20 mouse cellular contexts compared by ENCODE assay signal in the genomic region with DNA sequence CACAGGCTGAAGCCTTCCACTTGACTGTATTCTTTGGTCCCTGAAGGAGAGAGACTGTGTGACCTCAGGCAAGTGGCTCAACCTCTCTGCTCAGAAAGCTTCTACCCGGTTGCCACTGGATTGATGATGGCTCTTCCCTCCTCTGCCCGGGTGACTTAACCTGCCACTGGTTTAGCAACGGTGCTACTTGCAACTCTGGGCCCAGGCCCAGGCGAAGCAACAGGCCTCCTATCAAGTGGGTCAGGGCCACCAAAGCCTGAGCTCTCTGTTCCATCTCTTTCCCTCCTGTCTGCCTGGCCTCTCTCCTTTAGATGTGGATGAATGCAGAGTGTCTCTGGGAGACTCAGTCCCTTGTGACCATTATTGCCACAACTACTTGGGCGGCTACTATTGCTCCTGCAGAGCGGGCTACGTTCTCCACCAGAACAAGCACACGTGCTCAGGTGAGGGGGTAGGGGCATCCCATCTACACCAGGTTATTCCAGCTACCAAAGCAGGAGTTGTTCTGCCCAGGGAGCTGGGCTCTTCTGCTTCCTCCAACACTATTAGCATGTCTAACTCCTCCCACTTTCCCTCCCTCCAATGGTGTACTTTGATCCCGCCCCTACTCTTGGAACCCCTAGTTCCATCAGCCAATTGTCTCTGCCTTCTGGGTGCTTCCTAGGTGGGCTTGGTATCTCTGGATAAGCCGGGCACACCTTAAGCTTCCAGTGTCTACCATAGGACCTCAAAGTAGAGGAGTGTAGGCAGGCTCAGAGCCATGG. TPM values are rescaled to one million over a fixed set of nuclear protein-coding genes. Genes with fewer than 3 reads are reported as not detected.
A peak's percentile ranks its signal among the peaks of the same experiment; 100 is the strongest.
DNase-seq lines count a peak whose midpoint lies in the region; ATAC-seq and TF ChIP-seq lines count a peak whose summit lies in the region.
"Had no signal": no experiment of that assay in that cellular context is flagged by ENCODE, and none has a peak within 500 bp of the region (broad histone marks: within the 10 kb centered on the region; RNA-seq: fewer than 3 reads in every experiment).

No protein-coding gene starts in this region.

- no peak for DNase-seq in frontal cortex, postnatal 14 days (ENCODE audit: low spot score in 2 of 2)
- no peak for DNase-seq in liver, embryonic 11.5 days (ENCODE audit: low spot score)
- DNase-seq in ZHBTc4 (ENCODE audit: low read depth, low spot score): peak; percentile 63
- no peak for DNase-seq in ovary, adult 18-20 months (ENCODE audit: low spot score)
- DNase-seq: cerebellum, adult 9-11 months; heart, adult 2 months; heart, postnatal 10 days; lung, adult 18-20 months; thymus, postnatal 25 days had no signal

- H3K4me2 ChIP-seq in liver, embryonic 15.5 days: peak overlapping the region; percentile 49
- no peak overlapping the region for H3K4me2 ChIP-seq in liver, embryonic 11.5 days
- no peak overlapping the region for H3K4me2 ChIP-seq in kidney, embryonic 15.5 days
- H3K4me2 ChIP-seq: hindbrain, embryonic 14.5 days; midbrain, embryonic 12.5 days had no signal

- no peaks in the 10 kb centered on the region for H3K27me3 ChIP-seq in liver, embryonic 15.5 days
- no peaks in the 10 kb centered on the region for H3K27me3 ChIP-seq in liver, embryonic 11.5 days (replicated peaks; ENCODE audit: control insufficient read depth, insufficient read depth, low read length)
- no peaks in the 10 kb centered on the region for H3K27me3 ChIP-seq in kidney, embryonic 15.5 days
- H3K27me3 ChIP-seq: midbrain, embryonic 12.5 days had no signal

- H3K36me3 ChIP-seq in liver, embryonic 15.5 days (replicated peaks): peaks cover 14% of the 10 kb centered on the region
- peaks cover 4% of the 10 kb centered on the region; the same call in 1 of the 2 replicates for H3K36me3 ChIP-seq in liver, embryonic 11.5 days (ENCODE audit: control insufficient read depth, insufficient read depth, low read length)
- H3K36me3 ChIP-seq in kidney, embryonic 15.5 days: peaks cover 14% of the 10 kb centered on the region

- H3K9me3 ChIP-seq in liver, embryonic 15.5 days (replicated peaks): no peaks in the 10 kb centered on the region
- H3K9me3 ChIP-seq in liver, embryonic 11.5 days (ENCODE audit: control insufficient read depth, low read length): peaks cover 2% of the 10 kb centered on the region; the same call in 1 of the 2 replicates
- H3K9me3 ChIP-seq in kidney, embryonic 15.5 days (replicated peaks): peaks cover 9% of the 10 kb centered on the region; the same call in 1 of the 2 replicates
- H3K9me3 ChIP-seq: midbrain, embryonic 12.5 days had no signal

- no peak overlapping the region for H3K9ac ChIP-seq in liver, embryonic 15.5 days
- H3K9ac ChIP-seq in liver, embryonic 11.5 days (ENCODE audit: low read depth, low read length): no peak overlapping the region
- H3K9ac ChIP-seq in kidney, embryonic 15.5 days: no peak overlapping the region
- H3K9ac ChIP-seq: hindbrain, embryonic 14.5 days; midbrain, embryonic 12.5 days had no signal

- peak overlapping the region; percentile 35 for H3K4me3 ChIP-seq in liver, embryonic 15.5 days (replicated peaks)
- H3K4me3 ChIP-seq in liver, embryonic 11.5 days (ENCODE audit: low read depth, low read length): no peak overlapping the region
- no peak overlapping the region for H3K4me3 ChIP-seq in olfactory bulb, adult 2 months (ENCODE audit: insufficient read depth, low read depth, low read length)
- no peak overlapping the region for H3K4me3 ChIP-seq in kidney, embryonic 15.5 days (replicated peaks)
- H3K4me3 ChIP-seq: forebrain, embryonic 10.5 days; heart, adult 2 months; midbrain, embryonic 12.5 days; myocyte had no signal

- H3K27ac ChIP-seq in liver, embryonic 15.5 days (replicated peaks): no peak overlapping the region
- H3K27ac ChIP-seq in liver, embryonic 11.5 days (ENCODE audit: low read depth, low read length): no peak overlapping the region
- peak overlapping the region; percentile 67 for H3K27ac ChIP-seq in olfactory bulb, adult 2 months (ENCODE audit: insufficient read depth, low read depth, low read length)
- H3K27ac ChIP-seq in kidney, embryonic 15.5 days: no peak overlapping the region
- H3K27ac ChIP-seq: forebrain, embryonic 10.5 days; heart, adult 2 months; hindbrain, embryonic 14.5 days; kidney, postnatal 0 days; macrophage; midbrain, embryonic 12.5 days had no signal

- 71% methylated on average over 10 of the region's 10 CpGs for WGBS in liver, embryonic 15.5 days (ENCODE audit: insufficient replicate concordance)
- 68% methylated on average over 10 of the region's 10 CpGs for WGBS in liver, embryonic 11.5 days
- 67% methylated on average over 10 of the region's 10 CpGs for WGBS in olfactory bulb, adult 2 months
- WGBS in kidney, embryonic 15.5 days: 72% methylated on average over 10 of the region's 10 CpGs

- TF ChIP-seq POLR2A in olfactory bulb, adult 2 months (IDR thresholded peaks at IDR 0.05; ENCODE audit: insufficient read depth, low read depth, low read length): no peak

- peak; percentile 28 for ATAC-seq in frontal cortex, adult (ENCODE audit: low TSS enrichment)
- ATAC-seq in liver, embryonic 15.5 days (ENCODE audit: insufficient read depth): no peak; the same call in 1 of the 2 replicates
- no peak for ATAC-seq in liver, embryonic 11.5 days (replicated peaks; ENCODE audit: low FRiP score)
- ATAC-seq in kidney, embryonic 15.5 days (replicated peaks; ENCODE audit: low FRiP score): no peak
- ATAC-seq: intestine, embryonic 16.5 days had no signal

- no peak for TF ChIP-seq CTCF in olfactory bulb, adult 2 months (IDR thresholded peaks at IDR 0.05; ENCODE audit: insufficient read depth, low read depth, low read length)

- peaks cover 25% of the 10 kb centered on the region for H3K4me1 ChIP-seq in liver, embryonic 15.5 days (replicated peaks)
- no peaks in the 10 kb centered on the region; the same call in 1 of the 2 replicates for H3K4me1 ChIP-seq in liver, embryonic 11.5 days (replicated peaks; ENCODE audit: control insufficient read depth, insufficient read depth, low read length)
- peaks cover 23% of the 10 kb centered on the region for H3K4me1 ChIP-seq in olfactory bulb, adult 2 months (ENCODE audit: control insufficient read depth, insufficient read depth, low read length)
- no peaks in the 10 kb centered on the region for H3K4me1 ChIP-seq in kidney, embryonic 15.5 days
- H3K4me1 ChIP-seq: midbrain, embryonic 12.5 days had no signal

RNA-seq across cellular contexts. Expression of gene Masp2, which starts 1.2 kb away (rescaled TPM):
- polyA plus RNA-seq in liver, embryonic 15.5 days (2015; fragmentation: Nextera tagmentation; extraction: Ambion mirVana): 44.5 and 56.0 TPM in 2 replicates
- 5.0 and 6.8 TPM in 2 replicates for polyA plus RNA-seq in liver, embryonic 11.5 days (2014; fragmentation: Nextera tagmentation; extraction: Ambion mirVana)
- polyA plus RNA-seq in olfactory bulb, adult 2 months (2012; ENCODE audit: insufficient read depth, insufficient read length, low replicate concordance, missing spikeins): not detected in 2 replicates
- polyA plus RNA-seq in kidney, embryonic 15.5 days (2015; fragmentation: Nextera tagmentation; extraction: Ambion mirVana): 0.44 and 0.69 TPM in 2 replicates
- polyA plus RNA-seq: forebrain, embryonic 10.5 days; kidney, postnatal 0 days; midbrain, embryonic 12.5 days had no signal

RNA-seq across cellular contexts. Expression of gene Srm, which starts 12.3 kb away (rescaled TPM):
- polyA plus RNA-seq in liver, embryonic 15.5 days (2015; fragmentation: Nextera tagmentation; extraction: Ambion mirVana): 128 and 137 TPM in 2 replicates
- polyA plus RNA-seq in liver, embryonic 11.5 days (2014; fragmentation: Nextera tagmentation; extraction: Ambion mirVana): 510 and 529 TPM in 2 replicates
- polyA plus RNA-seq in olfactory bulb, adult 2 months (2012; ENCODE audit: insufficient read depth, insufficient read length, low replicate concordance, missing spikeins): not detected in 2 replicates
- polyA plus RNA-seq in kidney, embryonic 15.5 days (2015; fragmentation: Nextera tagmentation; extraction: Ambion mirVana): 192 and 209 TPM in 2 replicates

RNA-seq across cellular contexts. Expression of gene Tardbp, which starts 23.3 kb away (rescaled TPM):
- polyA plus RNA-seq in liver, embryonic 15.5 days (2015; fragmentation: Nextera tagmentation; extraction: Ambion mirVana): 126 and 128 TPM in 2 replicates
- polyA plus RNA-seq in liver, embryonic 11.5 days (2014; fragmentation: Nextera tagmentation; extraction: Ambion mirVana): 226 and 230 TPM in 2 replicates
- 433 and 939 TPM in 2 replicates for polyA plus RNA-seq in olfactory bulb, adult 2 months (2012; ENCODE audit: insufficient read depth, insufficient read length, low replicate concordance, missing spikeins)
- 360 and 392 TPM in 2 replicates for polyA plus RNA-seq in kidney, embryonic 15.5 days (2015; fragmentation: Nextera tagmentation; extraction: Ambion mirVana)

RNA-seq across cellular contexts. Expression of gene Gm572, which starts 39.6 kb away (rescaled TPM):
- polyA plus RNA-seq in liver, embryonic 15.5 days (2015; fragmentation: Nextera tagmentation; extraction: Ambion mirVana): not detected in 2 replicates
- not detected in 2 replicates for polyA plus RNA-seq in liver, embryonic 11.5 days (2014; fragmentation: Nextera tagmentation; extraction: Ambion mirVana)
- not detected in 2 replicates for polyA plus RNA-seq in olfactory bulb, adult 2 months (2012; ENCODE audit: insufficient read depth, insufficient read length, low replicate concordance, missing spikeins)
- polyA plus RNA-seq in kidney, embryonic 15.5 days (2015; fragmentation: Nextera tagmentation; extraction: Ambion mirVana): not detected in 2 replicates
- polyA plus RNA-seq: forebrain, embryonic 10.5 days; hindbrain, embryonic 14.5 days; intestine, embryonic 16.5 days; kidney, postnatal 0 days; macrophage; midbrain, embryonic 12.5 days had no signal

RNA-seq across cellular contexts. Expression of gene Exosc10, which starts 45.3 kb away (rescaled TPM):
- polyA plus RNA-seq in liver, embryonic 15.5 days (2015; fragmentation: Nextera tagmentation; extraction: Ambion mirVana): 31.9 and 34.1 TPM in 2 replicates
- polyA plus RNA-seq in liver, embryonic 11.5 days (2014; fragmentation: Nextera tagmentation; extraction: Ambion mirVana): 92.4 and 98.2 TPM in 2 replicates
- not detected in 2 replicates for polyA plus RNA-seq in olfactory bulb, adult 2 months (2012; ENCODE audit: insufficient read depth, insufficient read length, low replicate concordance, missing spikeins)
- 89.3 and 98.3 TPM in 2 replicates for polyA plus RNA-seq in kidney, embryonic 15.5 days (2015; fragmentation: Nextera tagmentation; extraction: Ambion mirVana)

Comparison
In these comparisons a context has a peak if more than half of its experiments do, and no peak if none do; other contexts are left out.
1. RNA of gene Srm, which starts 12.3 kb away (polyA plus RNA-seq): 510 to 529 TPM in liver, embryonic 11.5 days, 192 to 209 TPM in kidney, embryonic 15.5 days and 128 to 137 TPM in liver, embryonic 15.5 days; not detected in olfactory bulb, adult 2 months; every median in the first group is over 100 times any median in the second.